Mouse (Mus musculus) thymus, adult 2 months (tissue): ENCODE measurements around the gene Col24a1. TPM values are rescaled to one million over a fixed set of nuclear protein-coding genes. Genes with fewer than 3 reads are reported as not detected.
"Not testable (repeated sequence)": the region's sequence is repeated elsewhere in the genome, so short reads cannot be mapped to it uniquely, and the experiment has no call there.

Source experiments
- DNase-seq: peaks from one replicate; pipeline ENCODE4 v3.0.0; 2021
- H3K27ac ChIP-seq: fragments of 200-500 bp; 2 replicates; pipeline ENCODE4 v1.5.1; 2012; ENCODE audit warnings: low read length, control low read depth; ENCODE audit not compliant: control insufficient read depth, insufficient read depth
- H3K27me3 ChIP-seq: fragments of 200-500 bp; 2 replicates; pipeline ENCODE4 v1.6.1; 2012; ENCODE audit warnings: mild to moderate bottlenecking, low read length, moderate library complexity, mixed read lengths; ENCODE audit not compliant: control insufficient read depth, insufficient read depth
- H3K36me3 ChIP-seq: fragments of 200-500 bp; 2 replicates; pipeline ENCODE4 v1.6.1; 2012; ENCODE audit warnings: mild to moderate bottlenecking, low read length, moderate library complexity; ENCODE audit not compliant: control insufficient read depth, insufficient read depth
- H3K4me1 ChIP-seq: fragments of 200-500 bp; replicated peaks from 2 replicates; pipeline ENCODE4 v1.6.1; 2012; ENCODE audit warnings: low read length; ENCODE audit not compliant: control insufficient read depth, insufficient read depth
- H3K4me3 ChIP-seq: fragments of 200-500 bp; 2 replicates; pipeline ENCODE4 v1.5.1; 2012; ENCODE audit warnings: mild to moderate bottlenecking, low read length, control low read depth, moderate library complexity; ENCODE audit not compliant: control insufficient read depth, insufficient read depth
- CTCF ChIP-seq: fragments of 200-500 bp; IDR thresholded peaks from 2 replicates; pipeline ENCODE4 v1.5.1; 2012; ENCODE audit warnings: mild to moderate bottlenecking, control low read depth, low read length, moderate library complexity, borderline replicate concordance; ENCODE audit not compliant: control insufficient read depth, poor library complexity, insufficient read depth; ENCODE audit errors: extremely low read depth
- POLR2A ChIP-seq: fragments of 200-500 bp; IDR thresholded peaks from 2 replicates; pipeline ENCODE4 v1.6.1; 2012; ENCODE audit warnings: mild to moderate bottlenecking, low read length, control low read depth, moderate library complexity; ENCODE audit not compliant: control insufficient read depth, poor library complexity, insufficient read depth; ENCODE audit errors: extremely low read depth
- WGBS: fragments of 180-500 bp; shearing (Covaris S2); methylation state at CpG from one replicate; pipeline ENCODE4 v1.1.7; 2018; 5-methylcytosine and 5-hydroxymethylcytosine counted together
- polyA plus RNA-seq: library from polyadenylated mRNA; depleted of rRNA; stranded (reverse); fragments of >200 nt; gene quantifications from 2 replicates; pipeline ENCODE4 v1.2.3, GENCODE M21; 2012

Gene Col24a1
- polyA plus RNA-seq, 1 experiment = 0.08 TPM

DNA sequence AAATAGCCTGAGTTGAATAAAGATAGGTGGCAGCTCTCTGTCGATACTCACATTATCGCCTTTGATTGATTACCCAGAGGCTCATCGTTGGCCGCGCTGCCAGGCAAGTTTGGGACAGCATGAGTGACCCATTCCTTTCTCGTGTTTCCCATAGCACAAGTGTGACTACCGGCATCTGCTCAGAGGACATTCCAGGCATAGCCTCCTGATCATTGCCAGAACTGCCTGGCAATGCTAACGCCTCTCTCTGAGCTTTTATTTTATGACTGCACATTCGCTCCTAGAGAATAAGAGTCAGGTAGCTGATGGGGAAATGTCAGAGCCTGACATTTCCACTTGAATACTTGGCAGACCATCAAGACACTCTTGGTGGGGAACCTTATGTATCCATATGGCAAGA, 125.5 kb downstream of the Col24a1 start:
- no peak for TF ChIP-seq POLR2A
- no peak for TF ChIP-seq CTCF
- DNase-seq = no peak

DNA sequence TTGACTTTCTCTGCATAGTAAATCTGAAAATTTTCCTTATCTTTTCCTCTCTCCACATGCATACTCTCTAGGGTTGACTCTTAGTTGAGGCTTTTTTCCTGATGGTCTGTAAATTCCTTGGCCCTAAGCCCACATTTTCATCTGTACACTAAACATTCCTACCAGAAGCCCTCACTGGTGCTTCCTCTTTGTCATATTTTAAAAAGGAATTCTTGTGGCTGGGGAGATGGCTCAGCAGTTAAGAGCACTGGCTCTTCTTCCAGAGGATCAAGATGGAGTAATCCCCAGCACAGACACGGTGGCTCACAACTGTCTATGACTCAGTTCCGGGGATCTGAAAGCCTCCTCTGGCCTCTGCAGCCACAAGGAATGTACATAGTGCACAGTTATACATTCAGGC, 128.1 kb downstream of the Col24a1 start:
- DNase-seq = no peak

More for the DNA sequence above, 125.5 kb downstream of the Col24a1 start:
- Histone ChIP-seq H3K36me3 (no peaks in the 10 kb centered on the region), H3K27me3 (no peaks in the 10 kb centered on the region), H3K27ac (no peak overlapping the region), H3K4me3 (no peak overlapping the region), H3K4me1 (no peaks in the 10 kb centered on the region)
- WGBS = 93% methylated on average over 9 of the region's 9 CpGs

DNA sequence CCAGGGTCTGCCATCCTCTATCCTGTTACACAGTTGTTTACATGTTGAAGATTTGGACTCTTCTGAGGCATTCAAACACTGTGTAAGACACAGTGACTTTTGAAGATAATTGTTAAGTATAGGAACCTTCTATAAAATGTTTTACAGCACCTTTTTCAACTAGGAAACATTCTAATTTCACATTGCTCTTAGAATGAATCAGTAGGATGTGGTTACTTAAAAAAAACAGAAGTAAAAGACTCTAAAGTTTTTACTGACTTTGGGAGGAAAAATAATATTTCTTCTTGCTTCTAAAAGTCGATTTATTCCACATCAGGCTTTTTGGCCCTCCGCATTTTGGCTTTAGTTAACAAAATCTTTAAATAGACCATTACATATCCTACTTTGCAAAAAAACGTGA, 129.8 kb downstream of the Col24a1 start:
- H3K27me3 ChIP-seq = no peaks in the 10 kb centered on the region
- H3K27ac ChIP-seq = no peak overlapping the region
- no peak for DNase-seq
- no peak for TF ChIP-seq POLR2A
- no peak for TF ChIP-seq CTCF
- WGBS = 41% methylated on average over 3 of the region's 3 CpGs
- H3K36me3 ChIP-seq = no peaks in the 10 kb centered on the region
- no peaks in the 10 kb centered on the region for H3K4me1 ChIP-seq
- H3K4me3 ChIP-seq = no peak overlapping the region

More for the DNA sequence above, 128.1 kb downstream of the Col24a1 start:
- Histone ChIP-seq H3K4me1 (no peaks in the 10 kb centered on the region), H3K4me3 (no peak overlapping the region), H3K27me3 (no peaks in the 10 kb centered on the region), H3K27ac (no peak overlapping the region), H3K36me3 (no peaks in the 10 kb centered on the region)
- TF ChIP-seq POLR2A (no peak), CTCF (no peak)
- WGBS = 85% methylated on average over 2 of the region's 2 CpGs

DNA sequence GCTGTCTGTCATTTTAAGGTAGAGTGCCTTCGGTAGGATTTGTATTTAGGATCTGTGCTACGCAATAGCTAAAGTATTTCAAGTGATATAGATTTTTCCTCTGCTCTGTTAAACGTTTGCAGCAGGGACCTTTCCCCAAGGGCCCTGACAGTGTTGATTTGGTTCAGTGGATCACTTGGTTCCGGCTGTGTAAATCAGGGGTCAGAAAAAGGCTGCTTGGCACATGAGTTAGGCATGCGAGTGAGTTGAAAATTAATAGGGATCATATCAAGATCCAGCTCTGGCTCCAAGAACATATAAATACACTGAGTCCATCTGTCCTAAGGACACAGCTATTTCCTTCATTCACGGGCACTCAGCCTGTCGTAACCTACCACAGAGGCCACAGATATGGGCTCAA, 146.1 kb downstream of the Col24a1 start:
- no peak for TF ChIP-seq POLR2A
- no peak for TF ChIP-seq CTCF
- H3K27ac ChIP-seq = no peak overlapping the region
- WGBS = 93% methylated on average over 7 of the region's 7 CpGs
- H3K4me3 ChIP-seq = no peak overlapping the region
- no peaks in the 10 kb centered on the region for H3K27me3 ChIP-seq
- H3K4me1 ChIP-seq = no peaks in the 10 kb centered on the region
- DNase-seq = no peak
- no peaks in the 10 kb centered on the region for H3K36me3 ChIP-seq

DNA sequence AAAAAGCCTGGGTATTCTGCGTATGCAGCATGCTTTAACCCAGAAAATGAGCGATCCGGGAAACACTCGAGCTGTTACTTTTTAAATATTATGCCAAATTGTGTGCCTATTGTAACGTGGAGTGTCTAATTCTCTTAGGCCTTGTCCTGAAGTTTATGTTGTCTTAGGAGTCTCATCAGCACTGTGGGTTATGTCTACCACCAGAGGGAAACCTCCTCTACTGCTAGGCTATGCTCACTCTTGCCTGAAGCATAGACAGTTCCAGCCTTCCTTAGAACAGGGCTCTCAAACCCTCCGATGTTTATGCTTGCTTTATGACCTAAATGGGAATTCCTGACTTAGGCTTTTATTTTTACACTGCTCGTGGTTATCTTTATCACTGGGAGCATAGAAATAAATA, 146.8 kb downstream of the Col24a1 start:
- no peak for DNase-seq
- TF ChIP-seq POLR2A = no peak
- no peak for TF ChIP-seq CTCF
- H3K36me3 ChIP-seq = no peaks in the 10 kb centered on the region
- no peak overlapping the region for H3K4me3 ChIP-seq
- 94% methylated on average over 7 of the region's 7 CpGs for WGBS
- no peaks in the 10 kb centered on the region for H3K4me1 ChIP-seq
- H3K27me3 ChIP-seq = no peaks in the 10 kb centered on the region
- no peak overlapping the region for H3K27ac ChIP-seq

DNA sequence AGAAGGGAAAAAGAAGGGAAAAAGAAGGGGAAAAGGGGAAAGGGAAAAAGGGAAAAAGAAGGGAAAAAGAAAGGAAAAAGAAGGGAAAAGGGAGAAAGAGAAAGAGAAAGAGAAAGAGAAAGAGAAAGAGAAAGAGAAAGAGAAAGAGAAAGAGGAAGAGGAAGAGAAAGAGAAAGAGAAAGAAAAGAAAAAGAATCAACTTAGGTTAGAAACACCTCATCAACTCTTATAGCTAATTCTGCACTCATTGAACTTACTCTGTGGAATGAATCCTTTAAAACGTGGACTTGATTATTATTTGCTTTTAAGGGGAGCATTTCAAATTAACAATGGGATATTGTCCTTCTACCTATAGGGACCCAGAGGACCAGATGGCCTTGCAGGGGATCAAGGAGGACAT, 148.7 kb downstream of the Col24a1 start:
- 89% methylated on average over 1 of the region's 1 CpGs for WGBS
- no peak overlapping the region for H3K27ac ChIP-seq

DNA sequence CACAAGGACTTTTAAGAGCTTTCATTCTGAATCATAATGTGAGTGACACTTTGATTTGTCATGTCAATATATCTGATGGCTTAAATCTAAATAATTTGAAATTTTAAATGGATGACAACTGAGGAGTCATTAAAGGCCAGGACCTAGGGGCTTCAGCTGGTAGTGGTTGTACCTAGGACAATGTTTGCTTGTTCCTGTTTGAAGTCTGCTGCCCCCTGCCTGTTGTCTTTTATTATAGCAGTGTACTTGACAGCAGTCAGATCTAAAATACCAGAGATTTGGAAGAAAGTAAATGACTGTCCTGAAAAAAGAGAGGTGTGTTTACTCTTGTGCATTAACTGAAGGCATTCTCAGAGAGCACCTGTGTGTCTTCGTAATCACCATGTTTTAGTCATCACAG, 150.0 kb downstream of the Col24a1 start:
- TF ChIP-seq CTCF (no peak), POLR2A (no peak)
- no peak overlapping the region for H3K4me3 ChIP-seq
- no peaks in the 10 kb centered on the region for H3K36me3 ChIP-seq
- 96% methylated on average over 1 of the region's 1 CpGs for WGBS
- H3K27ac ChIP-seq = no peak overlapping the region
- H3K4me1 ChIP-seq = no peaks in the 10 kb centered on the region
- H3K27me3 ChIP-seq = no peaks in the 10 kb centered on the region
- DNase-seq = no peak

More for the DNA sequence above, 148.7 kb downstream of the Col24a1 start:
- Histone ChIP-seq H3K27me3 (no peaks in the 10 kb centered on the region), H3K4me3 (no peak overlapping the region), H3K36me3 (no peaks in the 10 kb centered on the region), H3K4me1 (no peaks in the 10 kb centered on the region)
- no peak for DNase-seq
- TF ChIP-seq CTCF (no peak), POLR2A (no peak)

DNA sequence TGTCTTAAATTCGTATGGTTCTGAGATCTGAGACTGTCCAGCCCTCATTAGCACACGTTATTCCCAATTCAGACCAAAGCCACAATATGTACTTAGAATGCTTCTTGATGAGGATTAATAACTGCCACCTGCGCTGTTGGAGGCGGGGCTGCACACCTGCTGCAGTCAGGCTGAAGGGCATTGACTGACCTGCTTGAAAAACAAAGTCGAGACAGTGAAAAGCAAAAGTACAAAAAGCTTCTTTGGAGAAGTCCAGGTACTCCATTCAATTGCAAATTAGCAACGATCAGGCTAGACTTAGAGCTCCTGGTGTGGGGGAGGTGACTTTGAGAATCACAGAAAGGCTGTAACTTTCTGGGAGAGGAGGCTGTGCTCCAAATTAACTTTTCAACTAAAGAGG, 150.9 kb downstream of the Col24a1 start:
- 85% methylated on average over 6 of the region's 6 CpGs for WGBS
- H3K27me3 ChIP-seq, H3K4me3 ChIP-seq, H3K27ac ChIP-seq, H3K36me3 ChIP-seq, DNase-seq, H3K4me1 ChIP-seq: not testable (repeated sequence)
